Mouse (Mus musculus) testis, postnatal 10 days (tissue): ENCODE data around the gene Nup188.

ENCODE experiments used
- DNase-seq: peaks from one replicate; pipeline ENCODE4 v3.0.0; 2021; ENCODE audit warnings: low spot score

Gene Nup188

GRCm38 (mm10) chr2:30351149-30351548 is 65.0 kb downstream of the Nup188 start:
- DNase-seq, result no peak

- no peak for DNase-seq
These were observed 69.7 kb downstream of the Nup188 start for GRCm38 (mm10) chr2:30355861-30356260.

- no peak for DNase-seq
These were observed 70.1 kb downstream of the Nup188 start for GRCm38 (mm10) chr2:30356266-30356665.

- DNase-seq, result no peak
These were observed 70.7 kb downstream of the Nup188 start for GRCm38 (mm10) chr2:30356906-30357305.

- no peak for DNase-seq
These were observed 71.6 kb downstream of the Nup188 start for GRCm38 (mm10) chr2:30357552-30358510.

GRCm38 (mm10) chr2:30358533-30359531 is 72.6 kb downstream of the Nup188 start, which contains the start of gene Sh3glb2:
Gene Sh3glb2, minus strand, starts transcription at chr2:30359337.
- DNase-seq, result peak; percentile 97

- no peak for DNase-seq
These were observed 74.4 kb downstream of the Nup188 start for GRCm38 (mm10) chr2:30360626-30361025.

- DNase-seq, result no peak
These were observed 76.7 kb downstream of the Nup188 start for GRCm38 (mm10) chr2:30362865-30363264.

- DNase-seq, result peak; percentile 99
These were observed 77.8 kb downstream of the Nup188 start, which contains the start of gene Miga2 for GRCm38 (mm10) chr2:30363773-30364650. Gene Miga2, plus strand, starts transcription at chr2:30364233.

- no peak for DNase-seq
These were observed 79.3 kb downstream of the Nup188 start for GRCm38 (mm10) chr2:30365281-30366069.

- DNase-seq, result no peak
These were observed 80.0 kb downstream of the Nup188 start for GRCm38 (mm10) chr2:30366203-30366602.

- DNase-seq, result no peak
These were observed 85.3 kb downstream of the Nup188 start for GRCm38 (mm10) chr2:30371544-30371943.

GRCm38 (mm10) chr2:30372726-30373125 is 86.5 kb downstream of the Nup188 start:
- DNase-seq, result no peak

- DNase-seq, result no peak
These were observed 89.7 kb downstream of the Nup188 start for GRCm38 (mm10) chr2:30375893-30376292.

GRCm38 (mm10) chr2:30377721-30378120 is 91.5 kb downstream of the Nup188 start:
- DNase-seq, result no peak

- DNase-seq, result no peak
These were observed 93.1 kb downstream of the Nup188 start for GRCm38 (mm10) chr2:30379307-30379706.

GRCm38 (mm10) chr2:30380564-30381376 is 94.6 kb downstream of the Nup188 start:
- no peak for DNase-seq

- no peak for DNase-seq
These were observed 95.2 kb downstream of the Nup188 start for GRCm38 (mm10) chr2:30381377-30381725.

- no peak for DNase-seq
These were observed 98.6 kb downstream of the Nup188 start for GRCm38 (mm10) chr2:30384814-30385213.

GRCm38 (mm10) chr2:30385591-30385990 is 99.4 kb downstream of the Nup188 start:
- no peak for DNase-seq
